Mouse (Mus musculus): ENCODE data around the gene Zfp618. TPM values are rescaled to one million over a fixed set of nuclear protein-coding genes. Genes with fewer than 3 reads are reported as not detected.

The Zfp618 gene
- total and polyA plus RNA-seq, 3 experiments, result not detected

DNA sequence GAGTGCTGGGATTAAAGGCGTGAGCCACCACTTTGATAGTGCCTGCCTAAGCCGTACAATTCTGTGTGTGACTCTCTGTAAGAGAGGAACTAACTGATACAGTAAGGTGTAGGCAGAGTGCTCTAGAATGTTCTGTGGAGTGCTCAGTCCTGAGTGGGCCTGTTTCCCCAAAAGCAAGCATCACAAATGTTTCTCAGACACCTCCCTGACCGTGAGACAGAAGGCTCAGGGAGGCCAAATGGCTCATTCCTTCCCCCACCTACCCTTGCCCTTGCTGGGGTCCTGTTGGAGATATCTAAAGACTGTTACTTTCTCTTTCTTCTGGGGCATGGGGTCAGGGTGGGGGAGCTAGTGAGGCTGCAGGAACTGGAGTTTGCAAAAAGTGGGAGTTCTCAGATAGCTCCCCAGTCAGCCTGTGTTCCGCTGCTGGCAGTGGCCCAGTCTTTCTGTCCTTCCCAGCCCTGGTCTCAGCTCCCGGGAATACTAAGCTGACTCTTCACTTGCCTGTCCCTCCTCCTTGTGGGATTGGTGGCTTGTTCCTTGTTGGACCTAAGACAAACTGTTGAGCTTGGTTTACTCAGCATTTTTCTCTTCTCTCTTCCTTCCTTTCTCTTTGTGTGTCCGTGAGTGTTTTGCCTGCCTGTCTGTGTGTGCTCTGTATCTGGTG, 55.8 kb downstream of the Zfp618 start:
- TF ChIP-seq ELF1 (IDR thresholded peaks at IDR 0.05; ENCODE audit: low read depth, low read length) (no peak), MEF2A (IDR thresholded peaks at IDR 0.05; ENCODE audit: extremely low read depth, insufficient replicate concordance, low read depth, low read length, poor library complexity, severe bottlenecking) (no peak), TAL1 (IDR thresholded peaks at IDR 0.05; ENCODE audit: low read length) (no peak), POLR2A (IDR thresholded peaks at IDR 0.05; ENCODE audit: control insufficient read depth in 1 of 2, insufficient read depth in 1 of 2, low read depth in 1 of 2, low read length in 2 of 2, poor library complexity in 1 of 2) (no peak)
- no peaks in the 10 kb centered on the region for H3K79me2 ChIP-seq (ENCODE audit: control insufficient read depth, insufficient read depth, low read length, poor library complexity)
- H3K27ac ChIP-seq (ENCODE audit: control insufficient read depth, low read depth, low read length), result no peak overlapping the region
- no peak overlapping the region for H3K9ac ChIP-seq (ENCODE audit: control insufficient read depth, low read depth, low read length, poor library complexity, severe bottlenecking)
- no peaks in the 10 kb centered on the region for H3K27me3 ChIP-seq (ENCODE audit: control insufficient read depth in 1 of 2, insufficient read depth in 2 of 2, low read length in 2 of 2)
- no peaks in the 10 kb centered on the region for H3K9me3 ChIP-seq (replicated peaks; ENCODE audit: insufficient read depth, low read length)
- DNase-seq (ENCODE audit: low read depth, low spot score), result no peak
- H3K36me3 ChIP-seq (ENCODE audit: control insufficient read depth in 1 of 2, insufficient read depth in 2 of 2, low read length in 2 of 2), result no peaks in the 10 kb centered on the region
- H3K4me1 ChIP-seq (ENCODE audit: control insufficient read depth in 1 of 2, insufficient read depth in 2 of 2, low read length in 2 of 2), result no peaks in the 10 kb centered on the region
- no peak overlapping the region for H3K4me3 ChIP-seq (ENCODE audit: control insufficient read depth in 1 of 2, insufficient read depth in 1 of 2, low read depth in 2 of 2, low read length in 2 of 2)

DNA sequence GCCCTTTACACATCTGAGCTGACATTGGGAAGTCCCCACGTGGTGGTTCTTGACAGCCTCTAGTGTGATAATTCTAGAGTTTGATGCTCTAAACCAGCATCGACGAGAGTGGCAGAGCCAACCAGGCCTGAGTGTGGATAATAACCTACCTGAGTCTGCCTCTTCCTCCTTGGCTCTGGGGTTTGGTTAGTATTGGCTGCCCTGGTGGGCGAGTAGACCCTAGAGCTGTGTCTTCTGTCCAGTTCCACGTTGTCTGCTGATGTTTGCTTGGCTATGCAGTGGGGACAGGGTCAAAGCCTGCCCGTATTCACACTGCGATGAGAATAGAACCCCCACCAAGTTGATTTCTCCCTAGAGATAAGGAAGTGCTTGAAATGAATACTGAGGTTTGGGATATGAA, 58.1 kb downstream of the Zfp618 start:
- H3K4me3 ChIP-seq (ENCODE audit: control insufficient read depth in 1 of 2, insufficient read depth in 1 of 2, low read depth in 2 of 2, low read length in 2 of 2), result no peak overlapping the region
- no peak overlapping the region for H3K27ac ChIP-seq (ENCODE audit: control insufficient read depth, low read depth, low read length)
- no peaks in the 10 kb centered on the region for H3K79me2 ChIP-seq (ENCODE audit: control insufficient read depth, insufficient read depth, low read length, poor library complexity)
- no peaks in the 10 kb centered on the region for H3K4me1 ChIP-seq (ENCODE audit: control insufficient read depth in 1 of 2, insufficient read depth in 2 of 2, low read length in 2 of 2)
- H3K9me3 ChIP-seq (replicated peaks; ENCODE audit: insufficient read depth, low read length), result no peaks in the 10 kb centered on the region
- H3K36me3 ChIP-seq (ENCODE audit: control insufficient read depth in 1 of 2, insufficient read depth in 2 of 2, low read length in 2 of 2), result no peaks in the 10 kb centered on the region
- DNase-seq (ENCODE audit: low read depth, low spot score), result no peak
- TF ChIP-seq MAZ (IDR thresholded peaks at IDR 0.05; ENCODE audit: low read depth, low read length) (no peak), SMC3 (IDR thresholded peaks at IDR 0.05; ENCODE audit: low read depth, low read length) (no peak), RAD21 (IDR thresholded peaks at IDR 0.05; ENCODE audit: low read depth, low read length) (no peak), UBTF (IDR thresholded peaks at IDR 0.05; ENCODE audit: borderline replicate concordance, insufficient read depth, low read depth, low read length) (no peak), MYB (IDR thresholded peaks at IDR 0.05; ENCODE audit: low read depth, low read length) (no peak), MAFK (IDR thresholded peaks at IDR 0.05; ENCODE audit: borderline replicate concordance, low read depth, low read length) (no peak), POLR2AphosphoS5 (IDR thresholded peaks at IDR 0.05; ENCODE audit: borderline replicate concordance, low read depth, low read length) (no peak), EP300 (IDR thresholded peaks at IDR 0.05; ENCODE audit: low read depth in 1 of 2, low read length in 2 of 2) (no peak), ZKSCAN1 (IDR thresholded peaks at IDR 0.05; ENCODE audit: low read depth, low read length) (no peak), CTCF (IDR thresholded peaks at IDR 0.05 in 2 of 3, conservative IDR thresholded peaks at IDR 0.05 in 1 of 3; ENCODE audit: control insufficient read depth in 1 of 3, insufficient read depth in 1 of 3, low read depth in 2 of 3, low read length in 3 of 3, poor library complexity in 1 of 3, severe bottlenecking in 1 of 3) (no peak), CHD2 (IDR thresholded peaks at IDR 0.05; ENCODE audit: low read length) (no peak), ETS1 (IDR thresholded peaks at IDR 0.05; ENCODE audit: low read depth, low read length) (no peak), TBP (IDR thresholded peaks at IDR 0.05; ENCODE audit: low read depth, low read length) (no peak), USF2 (IDR thresholded peaks at IDR 0.05; ENCODE audit: borderline replicate concordance in 1 of 2, insufficient read depth in 1 of 2, low read depth in 1 of 2, low read length in 2 of 2) (no peak), MYC (IDR thresholded peaks at IDR 0.05; ENCODE audit: low read depth, low read length) (no peak)
- no peaks in the 10 kb centered on the region for H3K27me3 ChIP-seq (ENCODE audit: control insufficient read depth in 1 of 2, insufficient read depth in 2 of 2, low read length in 2 of 2)
- H3K9ac ChIP-seq (ENCODE audit: control insufficient read depth, low read depth, low read length, poor library complexity, severe bottlenecking), result no peak overlapping the region

Measured in MEL (cell line).